Mouse (Mus musculus): ENCODE data around the gene Psma6. TPM values are rescaled to one million over a fixed set of nuclear protein-coding genes. Genes with fewer than 3 reads are reported as not detected.

Psma6 gene
- 100 to 1,000 TPM; 271 to 272 TPM for polyA plus RNA-seq (2017; shearing (Covaris generic))

GRCm38 (mm10) chr12:55384023-55384749, at the start of gene Psma6:
Gene Psma6, plus strand, starts transcription at chr12:55384222.

Other genes with a start within 250 kb of the Psma6 start
- 10 to 100 TPM; 29.7 to 35.3 TPM for gene Srp54b, start 229.1 kb upstream of the Psma6 start, polyA plus RNA-seq (2017; shearing (Covaris generic))
- gene 1700047I17Rik2, start 184.6 kb upstream of the Psma6 start, polyA plus RNA-seq (2017; shearing (Covaris generic)), result not detected
- gene Srp54c, start 154.1 kb upstream of the Psma6 start, polyA plus RNA-seq (2017; shearing (Covaris generic)), result 10 to 100 TPM; 61.3 to 67.3 TPM
- gene 1110008L16Rik, start 84.6 kb upstream of the Psma6 start, polyA plus RNA-seq (2017; shearing (Covaris generic)), result 10 to 100 TPM in 1 of 2 experiments, 1 to 10 TPM in 1; 7.7 to 10.0 TPM
- gene Ppp2r3c, start 81.2 kb upstream of the Psma6 start, polyA plus RNA-seq (2017; shearing (Covaris generic)), result 10 to 100 TPM; 13.3 to 14.1 TPM
- 100 to 1,000 TPM; 467 to 724 TPM for gene Nfkbia, start 108.4 kb downstream of the Psma6 start, polyA plus RNA-seq (2017; shearing (Covaris generic))
- gene Aldoart2, start 181.0 kb downstream of the Psma6 start, polyA plus RNA-seq (2017; shearing (Covaris generic)), result under 1 TPM; 0.10 to 0.17 TPM
- 1 to 10 TPM in 1 of 2 experiments, under 1 TPM in 1; 0.16 to 1.1 TPM for gene Insm2, start 215.2 kb downstream of the Psma6 start, polyA plus RNA-seq (2017; shearing (Covaris generic))